ENCODE assay signal across 16 mouse cellular contexts in genomic region chr11:81330982-81331381, GRCm38 (mm10).
"Had no signal": no experiment of that assay in that cellular context is flagged by ENCODE, and none has a peak within 500 bp of the region (broad histone marks: within the 10 kb centered on the region; RNA-seq: fewer than 3 reads in every experiment).

No protein-coding gene starts in this region.

- H3K4me1 ChIP-seq: lung, embryonic 15.5 days; megakaryocyte, embryonic 14.5 days; stomach, embryonic 15.5 days had no signal

- H3K9me3 ChIP-seq: lung, embryonic 15.5 days; midbrain, embryonic 13.5 days; midbrain, embryonic 15.5 days; neural tube, embryonic 12.5 days; stomach, embryonic 15.5 days had no signal

- ATAC-seq: lung, postnatal 0 days; midbrain, embryonic 13.5 days; midbrain, embryonic 15.5 days had no signal

- DNase-seq: lung, adult 2 months; lung, postnatal 14 days; lung, postnatal 36 days; right cerebral cortex, postnatal 14 days; thymus, adult 2 months; thymus, postnatal 25 days; thymus, postnatal 4 days had no signal

- H3K4me3 ChIP-seq: lung, embryonic 15.5 days; megakaryocyte, embryonic 14.5 days; midbrain, embryonic 13.5 days; midbrain, embryonic 15.5 days; neural tube, embryonic 12.5 days; stomach, embryonic 15.5 days had no signal

- H3K27me3 ChIP-seq: lung, embryonic 15.5 days; megakaryocyte, embryonic 14.5 days; midbrain, embryonic 15.5 days; neural tube, embryonic 12.5 days; stomach, embryonic 15.5 days had no signal

- H3K36me3 ChIP-seq: lung, embryonic 15.5 days; midbrain, embryonic 13.5 days; midbrain, embryonic 15.5 days; neural tube, embryonic 12.5 days; stomach, embryonic 15.5 days had no signal

- H3K27ac ChIP-seq: lung, embryonic 15.5 days; macrophage; midbrain, embryonic 13.5 days; midbrain, embryonic 15.5 days; neural tube, embryonic 12.5 days; stomach, embryonic 15.5 days; stomach, postnatal 0 days had no signal

- H3K9ac ChIP-seq: lung, embryonic 15.5 days; midbrain, embryonic 13.5 days; midbrain, embryonic 15.5 days; neural tube, embryonic 12.5 days; stomach, embryonic 15.5 days had no signal
